Mouse (Mus musculus): Measurements from ENCODE around the gene Ifih1.

- TF ChIP-seq TAL1 (IDR thresholded peaks at IDR 0.05; ENCODE audit: low read length): no peak
- TF ChIP-seq GATA1 (IDR thresholded peaks at IDR 0.05; ENCODE audit: low read length): no peak
These were observed 39.0 kb upstream of the Ifih1 start for GRCm38 (mm10) chr2:62684989-62685595.

All from erythroblast, embryonic 14.5 days (primary cell).